Mouse (Mus musculus) megakaryocyte, embryonic 14.5 days (primary cell): Measurements from ENCODE around the gene Med11.

Experiments used
- FLI1 ChIP-seq: IDR thresholded peaks from 2 replicates; pipeline ENCODE4 v1.6.1; 2012; ENCODE audit warnings: low read length, inconsistent platforms, mixed read lengths
- GATA1 ChIP-seq: IDR thresholded peaks from 3 replicates; pipeline ENCODE4 v1.6.1; 2012; ENCODE audit warnings: mixed read lengths, low read length, inconsistent platforms, borderline replicate concordance

GRCm38 (mm10) chr11:70500476-70500812 lies 48.7 kb downstream of the Med11 start:
- TF ChIP-seq GATA1 (no peak), FLI1 (no peak)
